Mouse (Mus musculus): ENCODE data around the gene Efcab2.

Efcab2 gene

DNA sequence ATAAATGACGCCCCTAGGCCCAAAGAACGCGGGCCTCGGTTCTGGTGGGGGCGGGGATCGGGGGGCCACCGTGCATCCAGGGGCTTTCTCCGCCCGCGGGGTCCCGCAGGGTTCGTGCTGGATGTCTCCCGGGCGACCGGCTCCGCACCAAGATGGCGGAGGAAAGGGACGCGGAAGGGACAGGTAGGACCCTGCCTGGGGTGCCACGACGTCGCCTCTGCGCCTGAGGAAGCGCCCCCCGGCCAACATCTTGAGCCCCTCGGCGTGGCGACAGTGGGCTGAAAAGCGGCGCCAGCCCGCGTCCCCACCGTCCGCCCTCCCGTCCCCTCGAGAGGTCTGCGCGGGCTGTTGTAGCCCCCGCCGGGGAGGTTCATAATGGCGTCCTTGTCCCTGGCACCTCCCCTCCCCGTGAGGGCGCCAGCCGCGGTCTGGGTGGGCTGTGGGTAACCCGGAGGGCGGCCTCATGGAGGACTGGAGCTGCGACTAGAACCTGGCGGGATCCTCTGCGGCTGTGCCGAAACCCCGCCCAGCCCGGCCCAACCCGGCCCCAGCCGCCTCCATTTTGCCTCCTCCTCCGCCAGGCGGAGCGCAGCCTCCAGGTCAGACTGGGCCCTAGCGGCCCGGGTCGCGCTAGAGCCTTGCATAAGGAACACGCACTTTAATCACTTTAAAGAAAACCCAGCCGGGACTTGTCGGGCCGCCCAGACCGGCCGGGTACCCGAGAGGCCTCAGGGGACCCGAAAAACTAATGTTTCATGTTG is at the start of gene Efcab2:
TSS of gene Efcab2 (plus strand) at position 135 of the 761 bp plus-strand sequence.
- DNase-seq (ENCODE audit: low spot score in 2 of 2) = peak; percentile 81 to 85

DNA sequence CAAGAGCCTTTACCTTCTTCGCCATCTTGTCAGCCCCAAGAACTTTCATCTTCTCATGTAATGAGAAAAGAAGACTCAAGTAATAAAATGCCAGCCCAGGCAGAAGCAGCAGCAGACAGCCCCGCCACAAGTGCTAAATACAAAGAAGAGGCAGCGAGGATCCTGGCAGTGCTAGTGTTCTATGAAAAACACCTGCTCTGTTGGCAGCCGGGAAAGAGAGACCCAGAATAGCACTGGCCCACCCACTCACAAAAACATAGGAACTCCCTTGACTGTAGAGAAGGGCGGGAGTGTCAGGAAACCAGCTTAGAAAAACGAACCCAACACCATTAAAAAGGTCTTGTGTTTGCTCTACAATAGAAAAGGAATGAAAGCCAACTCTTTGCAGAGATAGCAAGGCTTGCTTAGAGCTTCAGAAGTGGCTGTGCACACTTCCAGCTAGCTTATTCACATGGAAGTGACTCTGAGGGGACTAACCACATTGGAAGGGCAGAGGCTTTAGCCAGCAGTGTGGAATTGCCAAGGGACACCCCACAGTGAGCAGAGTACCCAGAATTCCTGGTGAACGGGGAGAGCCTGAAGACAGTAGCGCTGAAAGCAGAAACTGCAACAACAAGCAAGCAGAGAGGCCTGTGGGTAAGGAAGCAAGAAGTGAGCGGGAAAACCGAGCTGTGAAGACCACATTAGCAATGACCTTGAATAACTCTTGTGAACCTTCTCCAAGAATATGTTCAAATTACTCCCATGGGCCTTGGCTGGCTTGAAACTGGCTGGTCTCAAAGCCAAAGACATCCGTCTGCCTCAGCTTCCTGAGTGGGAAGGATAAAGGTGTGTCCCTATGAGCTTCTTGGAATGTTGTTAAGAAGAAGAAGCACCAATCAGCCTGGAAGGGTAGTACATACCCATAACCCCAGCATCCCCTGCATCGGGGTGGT is 47.8 kb upstream of the Efcab2 start:
- DNase-seq (ENCODE audit: low spot score in 2 of 2) = no peak

DNA sequence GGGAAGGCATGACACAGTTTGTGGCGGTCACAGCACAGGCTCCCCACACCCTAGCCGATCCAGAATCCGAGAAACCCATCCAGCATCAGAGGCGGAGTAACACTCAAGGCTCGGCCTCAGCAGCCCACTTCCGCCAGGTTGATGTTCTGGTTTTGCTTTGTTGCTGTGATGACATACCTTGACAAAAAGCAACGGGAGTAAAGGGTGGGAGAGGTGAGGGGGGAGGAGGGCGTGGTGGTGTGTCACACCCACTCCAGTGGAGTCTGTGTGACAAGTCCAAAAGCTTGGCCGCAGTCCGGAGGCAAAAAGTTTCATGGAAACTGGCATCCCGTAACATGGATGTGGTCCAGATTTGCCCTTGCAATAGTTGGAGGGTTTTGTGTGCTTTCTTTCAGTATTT is 45.6 kb upstream of the Efcab2 start:
- no peak for DNase-seq (ENCODE audit: low spot score in 2 of 2)

DNA sequence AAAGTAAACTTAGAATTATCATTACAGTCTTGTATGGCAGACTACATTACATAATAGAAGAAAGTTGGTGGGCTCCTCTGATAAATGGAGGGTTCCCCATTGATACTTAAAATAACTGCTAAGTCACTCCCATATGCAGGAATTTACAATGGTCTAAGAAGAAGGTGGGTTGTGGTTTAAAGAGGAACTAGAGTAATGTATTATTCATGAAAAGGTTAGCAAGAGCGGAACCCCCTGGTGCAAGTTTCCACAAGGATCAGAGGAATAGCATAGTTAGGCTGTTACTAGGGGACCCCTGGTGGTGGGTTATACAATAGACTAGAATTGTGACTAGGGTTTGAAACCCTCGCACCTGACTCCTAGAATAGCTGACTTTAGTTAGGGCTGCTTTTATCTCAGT is 45.2 kb upstream of the Efcab2 start:
- no peak for DNase-seq (ENCODE audit: low spot score in 2 of 2)

DNA sequence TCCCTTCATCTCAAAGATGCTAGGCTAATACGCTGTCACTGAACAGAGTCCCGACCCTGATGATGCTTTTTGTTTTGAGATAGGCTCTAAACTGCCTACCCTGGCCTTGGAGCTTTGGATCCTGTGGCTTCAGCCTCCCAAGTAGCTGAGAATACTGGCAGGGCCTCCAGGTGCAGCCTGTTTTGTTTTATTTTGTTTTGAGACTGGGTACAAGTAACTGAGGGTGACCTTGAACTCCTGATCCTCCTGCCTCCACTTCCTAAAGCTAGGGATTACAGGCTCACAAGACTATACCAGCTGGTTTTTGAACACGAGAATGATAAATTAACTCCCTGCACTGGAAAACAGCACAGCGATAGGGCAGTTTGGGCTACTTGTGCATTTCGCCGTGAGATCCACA is 40.7 kb upstream of the Efcab2 start:
- no peak for DNase-seq (ENCODE audit: low spot score in 2 of 2)

DNA sequence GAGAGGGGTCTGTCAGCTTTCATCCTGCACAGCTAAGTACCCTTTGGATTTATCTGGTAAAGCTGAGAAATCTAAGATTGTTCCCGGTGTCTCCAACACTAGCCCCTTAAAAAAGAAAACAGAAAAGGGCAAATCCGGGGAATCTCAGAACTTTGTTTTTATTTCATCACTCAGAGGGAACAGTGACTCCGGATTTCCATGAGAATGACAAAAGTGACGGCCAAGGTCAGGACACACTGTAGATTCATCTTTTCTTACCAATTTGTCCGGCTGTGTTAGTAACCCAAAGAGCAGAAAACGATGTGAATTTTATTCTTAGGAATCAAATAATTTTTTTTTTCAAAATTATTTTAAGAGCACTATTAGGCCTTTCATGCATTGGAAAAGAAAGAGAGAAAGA is 37.8 kb upstream of the Efcab2 start:
- no peak for DNase-seq (ENCODE audit: low spot score in 2 of 2)

DNA sequence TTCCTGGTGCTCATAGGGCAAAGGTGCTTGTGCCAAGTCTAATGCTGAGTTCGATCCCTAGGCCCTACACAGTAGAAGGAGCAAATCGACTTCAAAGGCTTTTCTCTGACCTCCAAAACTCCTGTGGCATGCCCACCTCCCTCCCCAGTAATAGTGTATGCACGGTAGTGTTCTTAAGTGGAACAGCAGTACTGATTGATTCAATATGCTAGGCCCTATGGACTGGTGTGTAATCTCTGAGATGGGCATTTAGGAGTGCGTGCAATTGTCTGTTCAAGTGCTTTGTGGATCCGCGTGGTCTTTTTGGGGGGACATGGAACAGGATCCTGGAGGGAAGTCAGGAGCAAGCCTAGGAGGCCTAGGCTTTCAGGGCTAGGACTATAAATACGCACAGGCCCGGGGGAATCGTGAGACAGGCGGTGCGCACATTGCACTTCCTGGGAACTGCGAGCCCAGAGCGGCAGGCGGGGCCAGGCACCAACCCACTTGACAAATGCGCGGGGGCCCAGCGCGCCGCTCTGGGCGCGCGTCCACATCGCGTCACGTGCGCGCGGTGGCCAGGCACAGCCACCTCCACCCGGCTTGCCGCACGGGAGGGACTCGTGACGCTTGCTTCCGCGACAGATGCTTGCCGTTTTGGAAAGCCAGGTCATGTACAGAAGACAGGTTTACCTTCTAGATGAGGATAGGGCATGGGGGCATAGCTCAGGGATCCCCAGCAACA is 37.2 kb upstream of the Efcab2 start:
- peak; percentile 71 to 78 for DNase-seq (ENCODE audit: low spot score in 2 of 2)

DNA sequence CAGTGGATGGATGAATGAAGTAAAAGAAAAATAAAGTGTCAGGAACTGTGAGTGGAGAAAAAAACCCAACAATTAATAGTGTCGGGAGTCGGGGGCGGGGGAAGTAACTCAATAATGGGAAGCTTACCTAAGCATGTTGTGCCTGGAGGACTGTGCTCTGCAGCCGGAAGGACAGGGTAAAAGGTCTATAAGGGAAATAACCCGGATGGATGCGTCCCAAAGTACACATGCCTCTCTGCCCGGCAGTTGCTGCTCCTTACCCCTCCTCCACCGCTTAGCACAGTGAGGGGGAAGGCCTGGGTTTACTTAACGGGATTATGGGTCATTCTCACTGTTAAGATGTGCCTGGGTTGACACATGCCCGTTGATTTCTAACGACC is 36.6 kb upstream of the Efcab2 start:
- peak in 1 of 2 experiments; percentile 24 for DNase-seq (ENCODE audit: low spot score in 2 of 2)

DNA sequence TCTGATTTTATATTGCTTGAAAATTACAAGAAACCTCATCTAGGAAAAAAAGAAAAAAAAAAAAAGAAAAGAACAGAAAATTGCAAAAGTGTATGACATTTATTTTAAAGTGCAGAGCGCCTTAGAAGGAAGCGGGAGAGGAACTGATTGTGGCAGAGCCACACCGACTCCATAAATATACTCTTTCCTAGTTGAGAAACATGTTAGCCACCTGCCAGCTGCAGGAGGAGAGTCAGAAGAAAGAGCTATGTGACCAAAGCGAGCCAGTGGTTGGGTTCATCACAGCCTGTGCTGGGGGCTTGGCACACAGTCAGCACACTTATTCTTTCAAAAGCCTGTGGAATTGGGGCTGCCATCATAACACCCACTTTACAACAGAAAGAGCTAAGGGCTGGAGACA is 33.2 kb upstream of the Efcab2 start:
- DNase-seq (ENCODE audit: low spot score in 2 of 2) = no peak

DNA sequence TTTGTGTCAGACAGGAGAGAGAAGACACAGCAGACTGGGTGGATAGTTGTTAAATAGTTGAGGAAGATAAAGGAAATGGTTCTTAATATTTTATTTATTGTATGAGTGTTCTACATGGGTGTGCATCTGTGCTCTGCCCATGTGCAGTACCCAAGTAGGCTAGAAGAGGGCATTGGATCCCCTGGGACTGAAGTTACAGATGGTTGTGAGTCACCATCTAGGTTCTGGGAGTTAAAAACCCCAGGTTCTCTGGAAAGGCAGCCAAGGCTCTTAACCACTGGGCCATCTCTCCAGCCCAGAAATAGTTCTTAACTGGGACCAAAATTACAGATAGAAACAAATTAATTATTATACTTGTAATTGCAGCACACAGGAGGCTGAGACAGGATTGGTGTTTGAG is 30.5 kb upstream of the Efcab2 start:
- no peak for DNase-seq (ENCODE audit: low spot score in 2 of 2)

DNA sequence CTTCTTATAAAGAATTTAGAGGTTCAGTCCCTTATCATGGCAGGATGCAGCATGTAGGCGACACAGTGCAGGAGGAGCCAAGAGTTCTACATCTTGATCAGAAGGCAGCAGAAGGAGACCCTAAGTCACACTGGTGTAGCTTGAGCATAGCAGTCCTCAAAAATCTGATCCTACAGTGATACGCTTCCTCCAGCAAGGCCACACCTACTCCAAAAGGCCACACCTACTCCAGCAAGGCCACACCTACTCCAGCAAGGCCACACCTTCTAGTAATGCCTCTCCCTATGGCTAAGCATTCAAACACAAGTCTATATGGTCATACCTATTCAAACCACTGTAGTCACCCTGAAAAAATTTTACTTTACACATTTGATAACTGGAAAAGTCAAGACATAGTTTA is 29.8 kb upstream of the Efcab2 start:
- DNase-seq (ENCODE audit: low spot score in 2 of 2) = no peak

DNA sequence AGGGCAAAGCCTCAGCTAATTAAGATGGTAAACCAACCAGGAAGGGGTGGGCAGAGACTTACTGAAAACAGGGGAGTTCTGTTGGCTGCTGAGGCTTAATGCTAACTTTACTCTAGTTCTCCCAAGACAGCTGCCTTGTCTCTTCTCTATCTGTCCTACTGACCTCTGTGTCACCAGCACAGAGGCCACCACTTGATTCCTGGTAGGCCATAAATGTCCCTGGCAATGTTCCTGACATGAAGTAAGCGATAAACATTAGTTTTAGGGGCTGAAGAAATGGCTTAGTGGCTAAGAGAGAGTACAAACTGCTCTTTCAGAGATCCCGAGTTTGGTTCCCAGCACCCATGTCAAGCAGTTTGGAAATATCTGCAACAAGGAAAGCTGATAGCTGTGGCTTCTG is 29.0 kb upstream of the Efcab2 start:
- no peak for DNase-seq (ENCODE audit: low spot score in 2 of 2)

DNA sequence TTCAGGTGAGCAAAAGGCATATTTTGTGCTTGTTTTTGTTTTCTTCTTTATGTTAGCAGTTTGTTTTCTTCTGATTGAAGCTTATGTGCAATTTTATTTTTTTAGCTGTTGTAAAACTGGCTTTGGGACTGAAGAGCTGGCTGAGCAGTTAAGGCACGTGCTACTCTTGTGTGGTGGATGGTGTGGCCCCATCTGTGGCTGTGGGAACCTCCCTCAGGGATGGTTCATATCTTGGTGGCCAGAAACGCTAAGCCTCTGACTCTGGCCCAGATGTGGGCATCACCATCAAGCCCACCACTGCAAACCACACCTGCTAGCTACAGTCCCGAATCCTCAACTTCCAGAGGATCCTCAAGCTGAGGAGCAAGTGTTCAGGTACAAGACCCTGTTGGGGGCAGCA is 27.8 kb upstream of the Efcab2 start:
- DNase-seq (ENCODE audit: low spot score in 2 of 2) = no peak

DNA sequence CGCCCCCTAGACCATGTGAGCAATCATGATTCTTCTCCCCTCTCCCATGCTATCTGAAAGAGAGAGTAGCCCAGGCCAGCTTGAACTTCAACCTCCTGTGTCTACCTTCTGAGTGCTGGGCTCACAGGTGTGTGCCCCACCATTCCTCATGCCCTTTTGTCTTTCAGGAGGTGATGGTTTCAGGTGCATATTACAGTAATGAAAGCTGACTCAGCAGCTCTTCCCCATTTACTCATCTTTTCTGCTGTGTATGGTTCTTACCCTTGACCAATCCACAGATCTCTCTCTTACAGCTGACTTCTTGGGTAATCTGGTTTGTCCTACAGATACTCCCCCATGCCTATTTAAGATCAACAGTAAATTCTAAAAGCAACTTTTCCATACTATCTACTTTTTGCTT is 26.7 kb upstream of the Efcab2 start:
- no peak for DNase-seq (ENCODE audit: low spot score in 2 of 2)

DNA sequence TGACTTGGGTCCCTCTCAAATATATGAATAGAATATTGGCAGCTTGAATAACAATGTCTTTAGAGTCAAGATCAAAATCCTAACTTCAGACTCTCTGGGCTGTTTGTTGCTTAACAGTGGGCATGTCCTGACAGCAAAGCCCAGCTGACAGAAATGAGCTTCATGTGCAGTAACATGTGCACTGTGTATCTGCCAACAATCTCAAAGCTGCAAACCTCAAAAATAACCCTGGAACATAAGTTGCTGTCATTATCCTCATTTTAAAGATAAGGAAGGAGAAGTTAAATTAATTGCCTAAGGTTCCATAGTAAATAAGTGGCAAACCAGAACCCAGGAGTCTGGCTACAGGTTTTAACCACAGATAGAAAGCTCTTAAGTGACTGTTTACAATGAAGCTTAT is 23.7 kb upstream of the Efcab2 start:
- no peak for DNase-seq (ENCODE audit: low spot score in 2 of 2)

DNA sequence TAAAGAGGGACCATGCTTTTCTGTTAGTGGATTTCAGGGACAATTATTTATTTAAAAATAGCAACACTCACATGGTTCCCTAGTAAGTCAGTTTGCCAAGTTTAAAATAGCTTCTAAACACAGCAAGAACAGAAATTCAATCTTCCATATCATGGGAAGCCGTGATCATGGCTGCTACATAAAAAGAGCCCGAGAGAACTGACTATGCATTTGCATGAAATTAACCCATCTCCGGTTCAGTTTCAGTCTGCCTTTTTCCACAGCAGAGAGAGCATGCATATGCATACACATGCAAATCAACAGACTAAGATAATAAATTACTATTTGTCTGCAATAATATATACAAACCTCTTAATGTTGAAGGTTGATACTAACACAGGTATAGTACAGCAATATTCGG is 17.1 kb upstream of the Efcab2 start:
- no peak for DNase-seq (ENCODE audit: low spot score in 2 of 2)

DNA sequence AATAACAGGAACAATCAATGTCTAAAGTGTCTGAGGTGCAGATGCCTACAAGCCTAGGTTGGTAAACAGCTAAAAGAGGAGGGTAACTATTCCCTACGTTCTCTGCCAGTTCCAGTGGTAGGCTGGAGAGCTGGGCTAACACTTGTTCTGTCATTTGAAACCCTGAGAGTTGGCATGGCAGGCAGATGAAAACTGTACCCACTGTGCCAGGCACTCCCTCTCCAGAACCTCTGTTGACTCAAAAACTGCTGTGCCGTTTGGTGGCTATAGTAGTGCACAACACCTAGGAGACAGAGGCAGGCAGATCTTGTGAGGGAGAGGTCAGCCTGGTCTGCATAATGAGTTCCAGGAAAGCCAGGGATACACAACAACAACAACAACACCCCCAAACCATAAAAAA is 16.5 kb upstream of the Efcab2 start:
- no peak for DNase-seq (ENCODE audit: low spot score in 2 of 2)

DNA sequence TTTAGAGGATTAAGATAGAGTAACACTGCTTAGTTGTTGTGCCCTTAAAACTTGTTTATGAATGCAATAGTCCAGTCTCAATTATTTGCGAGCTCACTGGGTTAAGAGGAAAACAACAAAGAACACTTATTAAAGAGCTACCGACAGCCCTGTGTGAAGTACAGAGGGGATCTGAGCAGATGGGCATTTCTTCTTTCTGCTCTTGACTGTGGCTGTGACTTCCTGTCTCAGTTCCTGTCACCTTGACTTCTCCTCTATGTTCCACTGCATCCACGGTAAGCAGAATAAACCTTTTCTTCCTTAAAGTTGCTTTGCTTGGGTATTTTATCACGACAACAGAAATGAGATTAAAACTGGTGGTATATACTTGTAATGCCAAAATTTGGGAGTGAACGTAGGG is 12.9 kb upstream of the Efcab2 start:
- DNase-seq (ENCODE audit: low spot score in 2 of 2) = no peak

DNA sequence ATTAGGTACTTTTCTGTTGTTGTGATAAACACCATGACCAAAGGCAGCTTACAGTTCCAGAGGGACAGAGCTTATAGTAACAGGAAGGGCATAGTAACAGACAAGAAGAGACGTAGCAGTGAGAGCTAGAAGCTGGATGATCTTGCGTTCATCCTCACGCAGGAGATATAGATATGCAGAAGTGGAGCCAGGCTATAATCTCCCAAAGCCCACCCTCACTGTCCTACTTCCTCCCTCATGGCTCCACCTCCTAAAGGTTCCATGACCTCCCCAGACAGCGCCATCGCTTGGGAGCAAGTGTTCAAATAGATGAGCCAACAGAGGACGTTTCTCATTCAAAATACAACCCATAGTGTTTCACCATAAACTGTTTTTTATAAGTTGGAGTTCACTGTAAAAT is 10.8 kb upstream of the Efcab2 start:
- DNase-seq (ENCODE audit: low spot score in 2 of 2) = no peak

DNA sequence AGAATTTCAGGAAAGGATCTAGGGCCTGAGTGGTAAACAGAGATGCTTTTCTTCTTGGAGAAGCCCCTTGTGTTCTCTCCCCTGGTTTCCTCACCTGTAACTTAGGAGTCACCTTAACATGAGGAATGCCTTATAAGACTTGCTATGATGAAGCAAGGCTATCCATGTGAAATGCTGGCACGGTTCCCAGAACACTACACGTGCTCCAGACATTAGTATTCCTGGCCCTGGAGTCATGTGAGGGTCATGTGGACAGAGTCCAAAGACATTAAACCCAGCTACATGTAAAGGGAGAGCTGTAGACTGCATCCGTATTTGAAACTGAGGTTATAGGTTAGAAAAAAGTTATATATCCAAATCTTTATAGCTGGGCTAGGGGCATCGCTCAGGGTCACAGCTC is 9.5 kb upstream of the Efcab2 start:
- DNase-seq (ENCODE audit: low spot score in 2 of 2) = no peak

DNA sequence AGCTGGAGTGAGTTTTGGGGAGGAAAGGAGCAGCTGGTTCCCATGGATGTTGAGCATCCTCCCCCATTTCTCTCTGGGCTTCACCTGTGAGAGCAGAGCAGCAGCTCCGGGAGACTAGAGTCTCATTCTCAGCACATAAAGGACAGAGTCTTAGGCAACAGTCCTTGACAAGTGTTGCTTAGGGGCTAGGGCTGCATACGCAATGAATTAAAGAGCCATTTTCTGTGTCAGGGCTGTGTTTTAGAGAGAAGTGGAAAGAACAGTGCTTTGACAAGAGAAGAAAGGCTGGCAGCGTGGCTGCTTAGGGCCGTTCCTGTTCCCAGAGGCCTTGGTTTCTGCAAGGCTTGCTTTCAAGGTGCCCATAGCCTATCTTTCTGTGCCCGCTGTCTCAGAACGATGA is 6.0 kb upstream of the Efcab2 start:
- DNase-seq (ENCODE audit: low spot score in 2 of 2) = no peak

DNA sequence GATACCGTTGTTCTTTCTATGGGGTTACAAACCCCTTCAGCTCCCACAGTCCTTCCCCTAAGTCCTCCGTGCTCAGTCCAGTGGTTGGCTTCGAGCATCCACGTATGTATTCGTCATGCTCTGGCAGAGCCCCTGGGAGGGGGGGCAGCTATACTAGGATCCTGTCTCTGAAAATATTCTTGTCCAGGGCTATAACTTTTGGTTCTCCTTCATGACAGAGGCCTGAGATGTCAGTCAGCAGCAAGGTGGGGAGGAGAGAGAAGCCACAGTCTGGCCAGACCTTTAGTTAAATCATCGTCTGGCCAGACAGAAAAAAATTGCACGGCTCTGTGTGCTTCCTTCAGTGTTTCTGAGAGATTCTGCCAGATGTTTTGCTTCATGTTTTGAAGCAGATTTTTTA is 5.2 kb upstream of the Efcab2 start:
- no peak for DNase-seq (ENCODE audit: low spot score in 2 of 2)

DNA sequence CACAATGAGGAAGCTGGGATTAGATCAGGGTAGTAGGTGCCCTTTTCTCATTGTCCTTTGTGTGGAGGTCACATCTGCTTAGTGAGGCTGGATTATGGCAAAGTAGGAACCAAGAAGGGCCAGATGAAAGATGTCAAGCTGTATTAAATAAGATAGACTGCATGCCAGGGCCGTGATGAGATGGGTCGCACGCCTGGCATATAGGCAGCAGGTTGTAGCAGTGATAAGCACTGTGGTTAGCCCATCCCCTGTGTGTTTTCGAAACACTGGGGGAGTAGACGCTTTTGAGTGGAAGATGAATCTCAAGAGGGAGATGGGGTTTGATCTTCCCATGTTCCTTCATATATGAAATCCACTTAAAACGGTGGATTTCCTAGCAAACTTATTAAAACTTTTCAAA is 3.9 kb upstream of the Efcab2 start:
- DNase-seq (ENCODE audit: low spot score in 2 of 2) = no peak

Measured in spleen, postnatal 14 days (tissue).